Mouse (Mus musculus): Measurements from ENCODE around the gene Bex2. TPM values are rescaled to one million over a fixed set of nuclear protein-coding genes. Genes with fewer than 3 reads are reported as not detected.

The Bex2 gene
- polyA plus RNA-seq (2015; fragmentation: Nextera tagmentation; extraction: Ambion mirVana) = 5.6 and 6.0 TPM in 2 replicates

GRCm38 (mm10) chrX:136068020-136068419 lies at the start of gene Bex2:
Gene Bex2 (minus strand): TSS chrX:136068236.

DNA sequence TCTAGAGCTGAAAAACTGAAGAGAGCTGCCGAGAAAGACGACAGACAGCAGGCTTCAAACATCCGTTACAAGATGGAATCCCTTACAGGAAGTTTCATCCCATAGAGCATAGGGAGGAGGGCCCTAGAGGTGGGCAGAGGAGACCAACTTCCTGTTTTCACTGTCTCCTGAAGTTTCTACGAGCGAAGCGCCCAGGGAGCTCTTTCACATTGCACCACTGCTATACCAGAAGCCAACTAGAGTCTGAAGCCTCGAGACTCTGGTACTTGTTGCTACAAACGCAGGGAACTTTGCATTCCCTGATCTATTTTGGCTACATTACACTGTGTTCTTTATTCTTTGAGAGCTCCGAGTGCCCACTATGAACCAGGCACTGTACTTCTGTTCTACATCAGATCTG lies 17.1 kb upstream of the Bex2 start, which contains the start of gene Nxf3:
Nxf3 (minus strand) TSS at position 101 of the 400 bp plus-strand sequence.

GRCm38 (mm10) chrX:136032799-136033763 lies 35.0 kb downstream of the Bex2 start, which contains the start of gene Arxes1:
Gene Arxes1 (plus strand): TSS chrX:136033367.

Other genes with a start within 250 kb of the Bex2 start
- gene Gprasp2, start 229.2 kb downstream of the Bex2 start, polyA plus RNA-seq (2015; fragmentation: Nextera tagmentation; extraction: Ambion mirVana) = 2.5 and 3.8 TPM in 2 replicates
- 35.2 and 48.2 TPM in 2 replicates for gene Arxes2, start 74.4 kb downstream of the Bex2 start, polyA plus RNA-seq (2015; fragmentation: Nextera tagmentation; extraction: Ambion mirVana)
- gene Arxes1, start 34.9 kb downstream of the Bex2 start, polyA plus RNA-seq (2015; fragmentation: Nextera tagmentation; extraction: Ambion mirVana) = 13.2 and 17.6 TPM in 2 replicates
- 0.05 and 0.11 TPM in 2 replicates for gene Nxf3, start 17.0 kb upstream of the Bex2 start, polyA plus RNA-seq (2015; fragmentation: Nextera tagmentation; extraction: Ambion mirVana)
- 15.6 and 23.3 TPM in 2 replicates for gene Bex4, start 70.8 kb upstream of the Bex2 start, polyA plus RNA-seq (2015; fragmentation: Nextera tagmentation; extraction: Ambion mirVana)
- gene Tceal8, start 104.1 kb upstream of the Bex2 start, polyA plus RNA-seq (2015; fragmentation: Nextera tagmentation; extraction: Ambion mirVana) = 109 and 150 TPM in 2 replicates
- gene Tceal5, start 135.6 kb upstream of the Bex2 start, polyA plus RNA-seq (2015; fragmentation: Nextera tagmentation; extraction: Ambion mirVana) = 3.3 and 3.8 TPM in 2 replicates
- gene Tceal7, start 146.5 kb upstream of the Bex2 start, polyA plus RNA-seq (2015; fragmentation: Nextera tagmentation; extraction: Ambion mirVana) = 0.13 and 0.17 TPM in 2 replicates
- gene Bex1, start 147.3 kb upstream of the Bex2 start, polyA plus RNA-seq (2015; fragmentation: Nextera tagmentation; extraction: Ambion mirVana) = 9.6 and 14.0 TPM in 2 replicates
- gene Tceal9, start 176.8 kb upstream of the Bex2 start, polyA plus RNA-seq (2015; fragmentation: Nextera tagmentation; extraction: Ambion mirVana) = 311 and 374 TPM in 2 replicates
- 180 and 207 TPM in 2 replicates for gene Bex3, start 202.0 kb upstream of the Bex2 start, polyA plus RNA-seq (2015; fragmentation: Nextera tagmentation; extraction: Ambion mirVana)

All from urinary bladder, postnatal 0 days (tissue).